9 mouse cellular contexts compared by ENCODE assay signal in genomic region chr2:165529106-165529505, GRCm38 (mm10). TPM values are rescaled to one million over a fixed set of nuclear protein-coding genes. Genes with fewer than 3 reads are reported as not detected.
DNase-seq lines count a peak whose midpoint lies in the region; ATAC-seq and TF ChIP-seq lines count a peak whose summit lies in the region.
"Had no signal": no experiment of that assay in that cellular context is flagged by ENCODE, and none has a peak within 500 bp of the region (broad histone marks: within the 10 kb centered on the region; RNA-seq: fewer than 3 reads in every experiment).

No protein-coding gene starts in this region.

- WGBS in forebrain, postnatal 0 days: 10% methylated on average over 8 of the region's 8 CpGs
- 21% methylated on average over 8 of the region's 8 CpGs for WGBS in midbrain, embryonic 15.5 days

- no peaks in the 10 kb centered on the region for H3K4me1 ChIP-seq in forebrain, postnatal 0 days (ENCODE audit: insufficient read depth)
- no peaks in the 10 kb centered on the region for H3K4me1 ChIP-seq in midbrain, embryonic 15.5 days

- H3K4me3 ChIP-seq in forebrain, postnatal 0 days (ENCODE audit: low read depth, low read length): no peak overlapping the region
- no peak overlapping the region for H3K4me3 ChIP-seq in midbrain, embryonic 15.5 days

- H3K4me2 ChIP-seq in forebrain, postnatal 0 days (ENCODE audit: low read depth): no peak overlapping the region
- H3K4me2 ChIP-seq in midbrain, embryonic 15.5 days: no peak overlapping the region

- intact Hi-C loops in heart, postnatal 25 days (cut with DNase I): loop anchor here (1.0 kb wide), 1 partner anchor 222 kb away; no protein-coding TSS in a partner anchor

- no peaks in the 10 kb centered on the region for H3K9me3 ChIP-seq in forebrain, postnatal 0 days (ENCODE audit: low read length)
- no peaks in the 10 kb centered on the region for H3K9me3 ChIP-seq in midbrain, embryonic 15.5 days

- DNase-seq in heart, adult 8-10 months (ENCODE audit: low spot score): peak; percentile 47
- DNase-seq in heart, postnatal 25 days (ENCODE audit: low spot score): no peak
- DNase-seq in ES-CJ7 (ENCODE audit: low read depth, low spot score): peak; percentile 49
- peak; percentile 34 for DNase-seq in c-Kit-positive CD71-positive TER-119-positive erythroid progenitor cells, embryonic 14.5 days (ENCODE audit: low spot score)
- peak; percentile 88 for DNase-seq in forebrain, postnatal 0 days
- peak; percentile 52 to 63 for DNase-seq in layer of hippocampus, postnatal 36 days
- peak; percentile 25 to 83 for DNase-seq in spleen, postnatal 4 days (ENCODE audit: low spot score in 2 of 2)

- H3K27me3 ChIP-seq in forebrain, postnatal 0 days (ENCODE audit: insufficient read depth, low read length): no peaks in the 10 kb centered on the region
- no peaks in the 10 kb centered on the region for H3K27me3 ChIP-seq in midbrain, embryonic 15.5 days (replicated peaks)

- ATAC-seq in forebrain, postnatal 0 days: peak; percentile 85
- 0 out of 2 replicates have a peak, but pooled peaks have one; percentile 42 for ATAC-seq in midbrain, embryonic 15.5 days (replicated peaks)

- H3K9ac ChIP-seq in forebrain, postnatal 0 days: no peak overlapping the region
- H3K9ac ChIP-seq in midbrain, embryonic 15.5 days: no peak overlapping the region

- no peaks in the 10 kb centered on the region for H3K36me3 ChIP-seq in forebrain, postnatal 0 days (ENCODE audit: insufficient read depth)
- no peaks in the 10 kb centered on the region for H3K36me3 ChIP-seq in midbrain, embryonic 15.5 days (replicated peaks)

- peak overlapping the region; percentile 22; the same call in 1 of the 2 replicates for H3K27ac ChIP-seq in forebrain, postnatal 0 days (ENCODE audit: low read depth, low read length)
- H3K27ac ChIP-seq in midbrain, embryonic 15.5 days: no peak overlapping the region
- H3K27ac ChIP-seq: macrophage had no signal

- peak; percentile 99 for TF ChIP-seq CTCF in forebrain, postnatal 0 days (IDR thresholded peaks at IDR 0.05; ENCODE audit: low read depth)

RNA-seq across cellular contexts. Expression of gene Slc2a10, which starts 25.5 kb away (rescaled TPM):
- total RNA-seq in heart, adult 8-10 months (2022): 1 to 10 TPM; 6.2 to 8.2 (median 7.7) TPM
- 1 to 10 TPM; 4.1 to 4.2 TPM for total RNA-seq in heart, postnatal 25 days (2021)
- 0.62 and 2.1 TPM in 2 replicates for total RNA-seq in forebrain, postnatal 0 days (2014; rRNA removed)
- 0.84 and 2.1 TPM in 2 replicates for polyA plus RNA-seq in forebrain, postnatal 0 days (2015; fragmentation: Nextera tagmentation; extraction: Ambion mirVana)
- total RNA-seq in layer of hippocampus, postnatal 36 days (2021): under 1 TPM; 0.48 to 0.67 TPM
- polyA plus RNA-seq in midbrain, embryonic 15.5 days (2015; fragmentation: Nextera tagmentation; extraction: Ambion mirVana): 1.6 and 2.6 TPM in 2 replicates
- polyA plus RNA-seq: macrophage had no signal

RNA-seq across cellular contexts. Expression of gene Trp53rka, which starts 36.0 kb away (rescaled TPM):
- 10 to 100 TPM in 2 of 4 experiments, 1 to 10 TPM in 2; 8.3 to 12.4 (median 9.4) TPM for total RNA-seq in heart, adult 8-10 months (2022)
- total RNA-seq in heart, postnatal 25 days (2021): 10 to 100 TPM in 1 of 2 experiments, 1 to 10 TPM in 1; 9.6 to 10.8 TPM
- total RNA-seq in forebrain, postnatal 0 days (2014; rRNA removed): 44.0 and 54.6 TPM in 2 replicates
- polyA plus RNA-seq in forebrain, postnatal 0 days (2015; fragmentation: Nextera tagmentation; extraction: Ambion mirVana): 31.8 and 36.8 TPM in 2 replicates
- total RNA-seq in layer of hippocampus, postnatal 36 days (2021): 10 to 100 TPM; 19.4 TPM
- 50.9 and 51.1 TPM in 2 replicates for polyA plus RNA-seq in midbrain, embryonic 15.5 days (2015; fragmentation: Nextera tagmentation; extraction: Ambion mirVana)

RNA-seq across cellular contexts. Expression of gene Slc13a3, which starts 56.1 kb away (rescaled TPM):
- total RNA-seq in heart, adult 8-10 months (2022): under 1 TPM; 0.09 to 0.69 (median 0.20) TPM
- under 1 TPM; 0.20 to 0.52 TPM for total RNA-seq in heart, postnatal 25 days (2021)
- 12.7 and 24.3 TPM in 2 replicates for total RNA-seq in forebrain, postnatal 0 days (2014; rRNA removed)
- polyA plus RNA-seq in forebrain, postnatal 0 days (2015; fragmentation: Nextera tagmentation; extraction: Ambion mirVana): 14.4 and 18.0 TPM in 2 replicates
- 10 to 100 TPM in 1 of 2 experiments, 1 to 10 TPM in 1; 6.9 to 10.7 TPM for total RNA-seq in layer of hippocampus, postnatal 36 days (2021)
- polyA plus RNA-seq in midbrain, embryonic 15.5 days (2015; fragmentation: Nextera tagmentation; extraction: Ambion mirVana): 10.1 and 11.5 TPM in 2 replicates
